Mouse (Mus musculus) forebrain, embryonic 14.5 days (tissue): ENCODE data around the gene Notch4. TPM values are rescaled to one million over a fixed set of nuclear protein-coding genes. Genes with fewer than 3 reads are reported as not detected.

ENCODE experiments used
- ATAC-seq: fragments of 200-750 bp; cut with Nextera tagmentation; 2 replicates; pipeline ENCODE4 v1.8.0; 2017; ENCODE audit warnings: mild to moderate bottlenecking, moderate library complexity
- DNase-seq: peaks from one replicate; pipeline ENCODE4 v3.0.0-alpha.2; 2015; ENCODE audit warnings: low spot score
- H3K27ac ChIP-seq: fragments of 300-500 bp; sonication (generic); 2 replicates; pipeline ENCODE4 v1.5.1; 2014; ENCODE audit warnings: low read depth, mild to moderate bottlenecking, control low read depth, low read length, moderate library complexity
- H3K27me3 ChIP-seq: fragments of 300-500 bp; sonication (generic); replicated peaks from 2 replicates; pipeline ENCODE4 v1.6.1; 2014; ENCODE audit warnings: low read length, control low read depth, mixed read lengths; ENCODE audit not compliant: control insufficient read depth, insufficient read depth
- H3K36me3 ChIP-seq: fragments of 300-500 bp; sonication (generic); 2 replicates; pipeline ENCODE4 v1.6.1; 2014; ENCODE audit warnings: low read length, control low read depth; ENCODE audit not compliant: control insufficient read depth, insufficient read depth
- H3K4me1 ChIP-seq: fragments of 300-500 bp; sonication (generic); 2 replicates; pipeline ENCODE4 v1.6.1; 2014; ENCODE audit warnings: antibody characterized with exemption, low read length, control low read depth; ENCODE audit not compliant: control insufficient read depth, insufficient read depth
- H3K4me2 ChIP-seq: fragments of 300-500 bp; sonication (generic); 2 replicates; pipeline ENCODE4 v1.6.1; 2014; ENCODE audit warnings: mild to moderate bottlenecking, control low read depth, low read length
- H3K4me3 ChIP-seq: fragments of 300-500 bp; sonication (generic); 2 replicates; pipeline ENCODE4 v1.5.1; 2014; ENCODE audit warnings: low read depth, low read length, control low read depth
- H3K9ac ChIP-seq: fragments of 300-500 bp; sonication (generic); 2 replicates; pipeline ENCODE4 v1.6.1; 2014; ENCODE audit warnings: mild to moderate bottlenecking, low read length, control low read depth, moderate library complexity
- H3K9me3 ChIP-seq: fragments of 300-500 bp; sonication (generic); replicated peaks from 2 replicates; pipeline ENCODE4 v1.6.1; 2016; ENCODE audit warnings: low read length, control low read depth, mixed read lengths; ENCODE audit not compliant: control insufficient read depth
- WGBS: fragments of 180-500 bp; shearing (Covaris S2); extraction: QIAGEN DNeasy Blood & Tissue Kit; methylation state at CpG from one replicate; pipeline ENCODE4 v1.1.7; 2014; 5-methylcytosine and 5-hydroxymethylcytosine counted together
- polyA plus RNA-seq: library from polyadenylated mRNA; unstranded; fragments of >200 nt; fragmentation: Nextera tagmentation; extraction: Ambion mirVana; gene quantifications from 2 replicates; pipeline ENCODE4 v1.2.1, GENCODE M21; 2014

Notch4 gene
- polyA plus RNA-seq, 1 experiment from 2014 or later = 6.0 TPM

DNA sequence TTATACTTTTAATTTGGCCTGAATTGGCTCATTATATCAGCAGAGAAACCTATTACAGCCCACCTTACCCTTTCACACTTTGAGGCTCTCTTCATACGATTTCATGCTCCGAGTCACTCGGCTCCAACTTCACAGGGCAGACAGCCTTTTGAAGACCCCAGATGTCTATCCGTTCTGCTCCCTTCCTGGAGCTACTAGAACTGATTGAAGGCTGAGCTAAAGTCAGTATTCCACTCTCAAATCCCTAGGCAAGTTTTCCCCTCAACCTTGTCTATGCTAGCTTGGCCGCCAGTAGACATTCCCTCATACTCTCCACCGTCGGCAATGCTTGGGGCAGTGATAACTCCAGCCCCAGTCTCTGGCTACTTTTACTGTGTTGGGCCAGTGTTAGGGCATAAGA is 25.1 kb downstream of the Notch4 start:
- no peak for ATAC-seq
- no peaks in the 10 kb centered on the region for H3K27me3 ChIP-seq
- H3K4me3 ChIP-seq = no peak overlapping the region
- WGBS = 55% methylated on average over 7 of the region's 7 CpGs
- no peak overlapping the region for H3K4me2 ChIP-seq
- H3K27ac ChIP-seq = no peak overlapping the region
- no peaks in the 10 kb centered on the region for H3K9me3 ChIP-seq
- no peak for DNase-seq
- peaks cover 26% of the 10 kb centered on the region for H3K4me1 ChIP-seq
- H3K9ac ChIP-seq = no peak overlapping the region
- H3K36me3 ChIP-seq = peaks cover 3% of the 10 kb centered on the region; the same call in 1 of the 2 replicates

DNA sequence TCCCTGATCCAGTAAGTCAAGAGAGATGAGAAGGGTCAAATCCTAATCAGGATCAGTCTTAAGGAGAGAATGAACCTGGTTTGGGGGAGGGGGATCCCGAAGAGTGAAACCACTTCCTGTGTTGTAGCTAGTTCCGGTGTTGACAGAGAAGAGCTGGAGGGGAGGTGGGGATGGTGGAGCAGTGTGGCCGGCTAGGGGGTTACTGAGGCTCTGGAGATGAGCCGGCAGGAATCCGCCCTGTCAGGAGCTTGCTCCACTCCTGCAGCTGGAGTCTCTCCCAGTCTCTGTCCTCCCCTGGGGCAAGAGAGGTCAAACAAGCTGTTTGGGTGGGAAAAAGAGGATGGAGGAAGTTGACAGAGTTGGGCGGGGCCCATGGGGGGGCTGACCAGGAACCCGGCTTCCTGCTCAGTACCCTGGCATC is 25.6 kb downstream of the Notch4 start, which contains the start of gene Gpsm3:
TSS of gene Gpsm3 (plus strand) at position 126 of the 421 bp plus-strand sequence.
- no peak within 1 kb of the TSS for H3K4me3 ChIP-seq
- H3K36me3 ChIP-seq = peaks cover 8% of the 10 kb centered on the region; the same call in 1 of the 2 replicates
- ATAC-seq (no peak), DNase-seq (no peak)
- no peaks in the 10 kb centered on the region for H3K9me3 ChIP-seq
- peak within 1 kb of the TSS; percentile 84; the same call in 1 of the 2 replicates for H3K4me2 ChIP-seq
- WGBS = 55% methylated on average over 7 of the region's 7 CpGs
- H3K9ac ChIP-seq = no peak within 1 kb of the TSS
- peaks cover 31% of the 10 kb centered on the region for H3K4me1 ChIP-seq
- H3K27ac ChIP-seq = peak within 1 kb of the TSS; percentile 98
- H3K27me3 ChIP-seq = no peaks in the 10 kb centered on the region

GRCm38 (mm10) chr17:34590154-34590987 is 26.3 kb downstream of the Notch4 start:
- Histone ChIP-seq H3K27me3 (no peaks in the 10 kb centered on the region), H3K4me3 (no peak overlapping the region), H3K9me3 (no peaks in the 10 kb centered on the region), H3K27ac (peak overlapping the region; percentile 98), H3K4me2 (peak overlapping the region; percentile 84), H3K4me1 (peaks cover 32% of the 10 kb centered on the region), H3K9ac (no peak overlapping the region), H3K36me3 (peaks cover 15% of the 10 kb centered on the region)
- 68% methylated on average over 15 of the region's 15 CpGs for WGBS
- ATAC-seq (no peak), DNase-seq (no peak)

GRCm38 (mm10) chr17:34591029-34591993 is 27.2 kb downstream of the Notch4 start, which contains the start of gene Pbx2:
TSS of gene Pbx2 (plus strand) at chr17:34591266.
- DNase-seq = peak; percentile 83
- Histone ChIP-seq H3K4me1 (peaks cover 27% of the 10 kb centered on the region), H3K27ac (peak within 1 kb of the TSS; percentile 98), H3K9ac (peak within 1 kb of the TSS; percentile 99), H3K27me3 (no peaks in the 10 kb centered on the region), H3K4me3 (peak within 1 kb of the TSS; percentile 86), H3K9me3 (no peaks in the 10 kb centered on the region), H3K36me3 (peaks cover 22% of the 10 kb centered on the region), H3K4me2 (peak within 1 kb of the TSS; percentile 84)
- WGBS = 2% methylated on average over 21 of the region's 21 CpGs
- ATAC-seq = peak; percentile 27

DNA sequence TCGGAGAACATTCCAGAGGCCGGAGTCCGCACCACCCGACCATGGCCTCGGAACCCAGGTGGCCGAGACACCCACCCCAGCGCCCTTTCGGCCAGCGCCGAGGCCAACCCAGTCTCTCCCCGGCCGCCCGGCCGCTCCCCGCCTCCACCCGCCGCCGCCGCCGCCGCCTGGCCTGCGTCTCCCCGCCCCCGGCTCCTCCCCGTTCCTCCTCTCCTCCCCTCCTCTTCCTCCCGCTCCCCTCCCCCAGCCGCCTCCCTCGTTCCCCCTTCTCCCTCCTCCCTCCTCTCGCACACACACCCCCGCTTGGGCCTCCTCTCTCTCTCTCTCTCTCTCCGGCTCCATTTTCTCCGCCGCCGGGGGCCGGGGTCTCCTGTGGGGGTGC is 27.9 kb downstream of the Notch4 start:
- Histone ChIP-seq H3K9ac (peak overlapping the region; percentile 99), H3K27ac (peak overlapping the region; percentile 98), H3K36me3 (peaks cover 22% of the 10 kb centered on the region), H3K4me2 (peak overlapping the region; percentile 84), H3K4me1 (peaks cover 25% of the 10 kb centered on the region), H3K27me3 (no peaks in the 10 kb centered on the region), H3K9me3 (no peaks in the 10 kb centered on the region), H3K4me3 (peak overlapping the region; percentile 86)
- WGBS = 0% methylated on average over 27 of the region's 35 CpGs
- DNase-seq = peak; percentile 95
- ATAC-seq = peak; percentile 44

GRCm38 (mm10) chr17:34592581-34593549 is 28.8 kb downstream of the Notch4 start:
- ATAC-seq (peak; percentile 20), DNase-seq (peak; percentile 35)
- 1% methylated on average over 29 of the region's 32 CpGs for WGBS
- H3K9me3 ChIP-seq = no peaks in the 10 kb centered on the region
- H3K27ac ChIP-seq = peak overlapping the region; percentile 98
- H3K9ac ChIP-seq = peak overlapping the region; percentile 99
- peaks cover 22% of the 10 kb centered on the region for H3K36me3 ChIP-seq
- no peaks in the 10 kb centered on the region for H3K27me3 ChIP-seq
- peak overlapping the region; percentile 84 for H3K4me2 ChIP-seq
- peak overlapping the region; percentile 86 for H3K4me3 ChIP-seq
- peaks cover 25% of the 10 kb centered on the region for H3K4me1 ChIP-seq

GRCm38 (mm10) chr17:34593752-34594525 is 29.9 kb downstream of the Notch4 start:
- peak overlapping the region; percentile 98 for H3K27ac ChIP-seq
- H3K4me2 ChIP-seq = peak overlapping the region; percentile 84
- ATAC-seq = no peak
- no peaks in the 10 kb centered on the region for H3K9me3 ChIP-seq
- H3K9ac ChIP-seq = peak overlapping the region; percentile 99
- H3K27me3 ChIP-seq = no peaks in the 10 kb centered on the region
- DNase-seq = peak; percentile 17
- WGBS = 50% methylated on average over 33 of the region's 34 CpGs
- peaks cover 22% of the 10 kb centered on the region for H3K36me3 ChIP-seq
- H3K4me3 ChIP-seq = peak overlapping the region; percentile 86
- H3K4me1 ChIP-seq = peaks cover 22% of the 10 kb centered on the region
